Mouse (Mus musculus) B cell, adult 2 months (primary cell): ENCODE results near the gene Hikeshi.
A peak's percentile ranks its signal among the peaks of the same experiment; 100 is the strongest.

Experiments
- DNase-seq, 2 experiments: peaks; one replicate each; pipeline ENCODE4 v3.0.0; 2022

Gene Hikeshi

DNA sequence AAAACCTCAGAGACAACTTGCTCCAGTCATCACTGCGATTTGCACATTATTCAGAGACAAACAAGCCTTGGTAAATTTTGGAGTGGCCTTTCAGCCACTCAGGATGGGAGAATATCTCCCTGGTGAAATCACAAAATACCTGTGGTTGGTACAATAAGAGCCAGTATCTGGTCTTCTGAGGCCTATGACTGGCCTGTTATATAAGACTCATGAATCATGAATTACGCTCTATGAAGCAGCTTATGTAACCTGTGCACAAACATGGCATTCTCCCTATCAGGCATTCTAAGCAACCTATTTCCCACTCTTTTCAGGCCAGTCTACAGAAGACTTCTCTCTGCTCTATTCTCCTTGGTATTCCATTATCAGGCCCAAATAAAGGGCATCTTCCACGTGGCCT is 28.6 kb downstream of the Hikeshi start:
- no peak for DNase-seq

- DNase-seq, result no peak
These were observed 31.3 kb downstream of the Hikeshi start for GRCm38 (mm10) chr7:89909711-89910110.

DNA sequence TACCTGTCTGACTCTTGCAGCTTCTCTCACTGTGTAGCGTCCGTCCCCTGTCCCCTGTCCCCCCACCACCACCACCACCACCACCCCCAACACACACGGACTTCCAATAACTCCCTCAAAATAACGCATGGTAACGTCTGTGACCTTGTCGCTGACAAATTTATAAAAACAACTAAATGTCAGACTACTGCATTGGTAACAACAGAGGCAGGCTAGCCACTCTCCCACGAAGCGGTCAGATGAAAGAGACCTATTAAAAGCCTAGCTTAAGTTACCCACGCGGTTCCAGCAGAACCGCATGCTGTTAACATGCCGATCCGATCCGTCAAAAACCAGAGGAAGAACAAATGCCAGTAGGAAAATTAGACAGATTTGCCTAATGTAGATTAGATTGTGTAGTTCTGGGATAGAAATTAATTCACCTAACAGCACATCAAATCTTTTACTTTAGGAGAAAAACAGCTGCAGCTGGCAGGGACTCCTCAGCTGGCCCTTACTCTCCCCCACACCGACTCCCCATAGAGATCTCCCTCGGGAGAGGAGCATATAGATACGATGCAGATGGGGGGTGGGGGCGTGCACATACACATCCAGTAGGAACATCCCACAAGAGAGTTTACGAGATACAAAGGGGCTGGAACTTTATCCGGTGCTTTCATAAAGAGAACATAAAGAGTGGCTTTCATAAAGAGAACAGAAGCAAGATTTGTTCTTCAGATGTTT is 31.9 kb downstream of the Hikeshi start:
- DNase-seq, result no peak

GRCm38 (mm10) chr7:89908421-89908820 is 32.6 kb downstream of the Hikeshi start:
- DNase-seq, result no peak

GRCm38 (mm10) chr7:89907950-89908349 is 33.1 kb downstream of the Hikeshi start:
- DNase-seq, result peak; percentile 82 to 84

- no peak for DNase-seq
These were observed 37.3 kb downstream of the Hikeshi start, which contains the start of gene Ccdc81 for GRCm38 (mm10) chr7:89903442-89904343. Gene Ccdc81, minus strand, starts transcription at chr7:89903629.

GRCm38 (mm10) chr7:89903007-89903406 is 38.0 kb downstream of the Hikeshi start:
- no peak for DNase-seq

- peak; percentile 20 to 31 for DNase-seq
These were observed 49.1 kb downstream of the Hikeshi start for GRCm38 (mm10) chr7:89891856-89892255.

GRCm38 (mm10) chr7:89891412-89891811 is 49.6 kb downstream of the Hikeshi start:
- DNase-seq, result no peak

DNA sequence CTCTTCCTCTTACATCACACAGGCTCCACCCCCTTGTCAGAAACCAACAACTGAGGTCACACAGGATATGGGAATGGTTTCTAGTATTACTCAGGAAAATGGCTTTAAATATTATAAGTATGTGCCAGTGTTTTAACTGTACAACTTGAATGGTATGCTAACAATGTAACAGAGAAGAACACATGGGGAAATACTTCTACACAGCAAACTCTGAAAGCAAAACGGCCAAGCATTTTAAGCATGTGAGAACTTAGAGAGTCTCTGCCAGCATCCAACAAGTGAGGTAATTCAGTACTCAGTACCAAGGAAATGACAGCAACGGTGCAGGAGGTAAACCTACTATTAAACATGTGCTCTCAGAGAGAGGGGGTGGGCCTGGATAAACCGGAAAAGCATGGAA is 56.5 kb downstream of the Hikeshi start:
- no peak for DNase-seq

GRCm38 (mm10) chr7:89879686-89880085 is 61.3 kb downstream of the Hikeshi start:
- no peak for DNase-seq
